Mouse (Mus musculus): ENCODE measurements around the gene Vps33b. TPM values are rescaled to one million over a fixed set of nuclear protein-coding genes. Genes with fewer than 3 reads are reported as not detected.

Vps33b gene
- polyA plus RNA-seq, 1 experiment: 21.9 TPM

DNA sequence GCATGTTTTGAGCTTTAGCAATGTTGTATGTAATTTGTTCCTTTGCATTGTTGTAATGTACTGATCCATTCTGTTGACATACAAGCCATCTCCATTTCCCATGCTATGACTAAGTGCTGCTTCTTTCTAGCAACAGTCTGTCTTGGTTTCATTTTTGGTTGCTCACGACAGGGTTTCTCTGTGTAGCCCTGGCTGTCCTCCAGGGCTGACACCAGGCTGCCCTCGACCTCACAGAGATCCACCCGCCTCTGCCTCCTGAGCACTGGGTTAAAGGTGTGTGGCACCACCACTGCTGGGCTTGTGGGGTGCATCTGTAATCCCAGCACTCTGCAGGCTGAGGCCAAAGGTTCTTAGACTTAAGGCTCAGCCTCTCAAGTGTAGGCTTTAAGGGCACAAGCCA lies 30.1 kb downstream of the Vps33b start:
- H3K4me3 ChIP-seq (ENCODE audit: control insufficient read depth, insufficient read depth, low read length): no peak overlapping the region
- peaks cover 41% of the 10 kb centered on the region for H3K36me3 ChIP-seq (ENCODE audit: control insufficient read depth, insufficient read depth, low read length)
- 62% methylated on average over 3 of the region's 3 CpGs for WGBS
- no peak for DNase-seq
- H3K27me3 ChIP-seq (ENCODE audit: control insufficient read depth, insufficient read depth, low read length): no peaks in the 10 kb centered on the region
- H3K4me1 ChIP-seq (replicated peaks; ENCODE audit: control insufficient read depth, insufficient read depth, low read length): no peaks in the 10 kb centered on the region; the same call in 1 of the 2 replicates
- TF ChIP-seq CTCF (IDR thresholded peaks at IDR 0.05; ENCODE audit: borderline replicate concordance, control insufficient read depth, extremely low read depth, insufficient read depth, low read length, poor library complexity) (no peak), POLR2A (IDR thresholded peaks at IDR 0.05; ENCODE audit: control insufficient read depth, extremely low read depth, insufficient read depth, low read length, poor library complexity) (no peak)
- H3K27ac ChIP-seq (ENCODE audit: control insufficient read depth, insufficient read depth, low read length): no peak overlapping the region

GRCm38 (mm10) chr7:80301522-80301921 lies 32.1 kb downstream of the Vps33b start:
- Histone ChIP-seq H3K36me3 (ENCODE audit: control insufficient read depth, insufficient read depth, low read length) (peaks cover 58% of the 10 kb centered on the region), H3K4me3 (ENCODE audit: control insufficient read depth, insufficient read depth, low read length) (no peak overlapping the region), H3K4me1 (replicated peaks; ENCODE audit: control insufficient read depth, insufficient read depth, low read length) (no peaks in the 10 kb centered on the region; the same call in 1 of the 2 replicates), H3K27ac (ENCODE audit: control insufficient read depth, insufficient read depth, low read length) (no peak overlapping the region), H3K27me3 (ENCODE audit: control insufficient read depth, insufficient read depth, low read length) (no peaks in the 10 kb centered on the region)
- 97% methylated on average over 2 of the region's 2 CpGs for WGBS
- TF ChIP-seq POLR2A (IDR thresholded peaks at IDR 0.05; ENCODE audit: control insufficient read depth, extremely low read depth, insufficient read depth, low read length, poor library complexity): no peak
- TF ChIP-seq CTCF (IDR thresholded peaks at IDR 0.05; ENCODE audit: borderline replicate concordance, control insufficient read depth, extremely low read depth, insufficient read depth, low read length, poor library complexity): no peak
- no peak for DNase-seq

GRCm38 (mm10) chr7:80307766-80308165 lies 38.3 kb downstream of the Vps33b start:
- peaks cover 83% of the 10 kb centered on the region for H3K36me3 ChIP-seq (ENCODE audit: control insufficient read depth, insufficient read depth, low read length)

DNA sequence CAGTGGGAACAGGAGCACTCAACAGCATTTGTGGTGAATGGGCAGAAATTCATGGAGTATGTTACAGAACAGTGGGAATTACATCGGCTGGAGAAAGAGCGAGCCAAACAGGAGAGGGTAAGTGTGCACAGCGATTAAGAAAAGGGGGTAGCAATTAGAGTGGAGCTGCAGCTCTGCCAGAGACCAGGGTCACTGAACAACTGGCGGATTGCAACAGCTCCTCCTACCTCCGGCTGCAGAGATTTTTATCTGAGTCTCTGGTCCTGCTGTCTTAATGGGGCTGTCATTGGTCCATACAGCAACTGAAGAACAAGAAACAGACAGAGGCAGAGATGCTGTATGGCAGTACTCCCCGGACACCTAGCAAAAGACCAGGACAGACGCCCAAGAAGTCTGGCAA lies 41.3 kb downstream of the Vps33b start:
- Histone ChIP-seq H3K27me3 (ENCODE audit: control insufficient read depth, insufficient read depth, low read length) (no peaks in the 10 kb centered on the region), H3K27ac (ENCODE audit: control insufficient read depth, insufficient read depth, low read length) (no peak overlapping the region), H3K4me1 (replicated peaks; ENCODE audit: control insufficient read depth, insufficient read depth, low read length) (no peaks in the 10 kb centered on the region), H3K4me3 (ENCODE audit: control insufficient read depth, insufficient read depth, low read length) (no peak overlapping the region), H3K36me3 (ENCODE audit: control insufficient read depth, insufficient read depth, low read length) (peaks cover 88% of the 10 kb centered on the region)
- 95% methylated on average over 7 of the region's 7 CpGs for WGBS
- TF ChIP-seq CTCF (IDR thresholded peaks at IDR 0.05; ENCODE audit: borderline replicate concordance, control insufficient read depth, extremely low read depth, insufficient read depth, low read length, poor library complexity): no peak
- TF ChIP-seq POLR2A (IDR thresholded peaks at IDR 0.05; ENCODE audit: control insufficient read depth, extremely low read depth, insufficient read depth, low read length, poor library complexity): no peak
- DNase-seq: no peak

More at GRCm38 (mm10) chr7:80307766-80308165, 38.3 kb downstream of the Vps33b start:
- no peak for DNase-seq
- Histone ChIP-seq H3K27ac (ENCODE audit: control insufficient read depth, insufficient read depth, low read length) (no peak overlapping the region), H3K4me3 (ENCODE audit: control insufficient read depth, insufficient read depth, low read length) (no peak overlapping the region), H3K27me3 (ENCODE audit: control insufficient read depth, insufficient read depth, low read length) (no peaks in the 10 kb centered on the region), H3K4me1 (replicated peaks; ENCODE audit: control insufficient read depth, insufficient read depth, low read length) (no peaks in the 10 kb centered on the region)
- 80% methylated on average over 3 of the region's 3 CpGs for WGBS
- no peak for TF ChIP-seq POLR2A (IDR thresholded peaks at IDR 0.05; ENCODE audit: control insufficient read depth, extremely low read depth, insufficient read depth, low read length, poor library complexity)
- no peak for TF ChIP-seq CTCF (IDR thresholded peaks at IDR 0.05; ENCODE audit: borderline replicate concordance, control insufficient read depth, extremely low read depth, insufficient read depth, low read length, poor library complexity)

DNA sequence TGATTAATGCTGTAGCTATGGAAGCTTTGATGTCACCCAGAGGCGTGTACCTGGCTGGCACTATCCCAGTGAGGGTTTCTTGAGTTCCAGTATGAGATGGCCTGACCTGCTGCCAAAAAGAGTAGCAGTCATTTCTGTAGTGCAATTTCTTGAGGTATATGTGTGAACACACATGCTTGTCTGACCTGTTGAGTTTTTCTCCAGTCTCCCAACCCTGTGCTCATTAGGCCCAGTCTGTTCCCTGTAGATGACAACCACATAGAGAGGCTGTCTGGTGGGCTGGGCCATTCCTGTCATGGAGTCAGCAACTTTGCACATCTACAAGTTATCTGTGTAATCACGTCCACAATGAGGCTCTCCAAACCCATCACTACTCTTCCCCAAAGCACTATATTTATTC lies 46.3 kb downstream of the Vps33b start:
- 96% methylated on average over 2 of the region's 2 CpGs for WGBS
- TF ChIP-seq CTCF (IDR thresholded peaks at IDR 0.05; ENCODE audit: borderline replicate concordance, control insufficient read depth, extremely low read depth, insufficient read depth, low read length, poor library complexity) (no peak), POLR2A (IDR thresholded peaks at IDR 0.05; ENCODE audit: control insufficient read depth, extremely low read depth, insufficient read depth, low read length, poor library complexity) (no peak)
- no peak overlapping the region for H3K4me3 ChIP-seq (ENCODE audit: control insufficient read depth, insufficient read depth, low read length)
- H3K36me3 ChIP-seq (ENCODE audit: control insufficient read depth, insufficient read depth, low read length): peaks cover 67% of the 10 kb centered on the region
- DNase-seq: no peak
- no peaks in the 10 kb centered on the region for H3K27me3 ChIP-seq (ENCODE audit: control insufficient read depth, insufficient read depth, low read length)
- no peaks in the 10 kb centered on the region for H3K4me1 ChIP-seq (replicated peaks; ENCODE audit: control insufficient read depth, insufficient read depth, low read length)
- no peak overlapping the region for H3K27ac ChIP-seq (ENCODE audit: control insufficient read depth, insufficient read depth, low read length)

DNA sequence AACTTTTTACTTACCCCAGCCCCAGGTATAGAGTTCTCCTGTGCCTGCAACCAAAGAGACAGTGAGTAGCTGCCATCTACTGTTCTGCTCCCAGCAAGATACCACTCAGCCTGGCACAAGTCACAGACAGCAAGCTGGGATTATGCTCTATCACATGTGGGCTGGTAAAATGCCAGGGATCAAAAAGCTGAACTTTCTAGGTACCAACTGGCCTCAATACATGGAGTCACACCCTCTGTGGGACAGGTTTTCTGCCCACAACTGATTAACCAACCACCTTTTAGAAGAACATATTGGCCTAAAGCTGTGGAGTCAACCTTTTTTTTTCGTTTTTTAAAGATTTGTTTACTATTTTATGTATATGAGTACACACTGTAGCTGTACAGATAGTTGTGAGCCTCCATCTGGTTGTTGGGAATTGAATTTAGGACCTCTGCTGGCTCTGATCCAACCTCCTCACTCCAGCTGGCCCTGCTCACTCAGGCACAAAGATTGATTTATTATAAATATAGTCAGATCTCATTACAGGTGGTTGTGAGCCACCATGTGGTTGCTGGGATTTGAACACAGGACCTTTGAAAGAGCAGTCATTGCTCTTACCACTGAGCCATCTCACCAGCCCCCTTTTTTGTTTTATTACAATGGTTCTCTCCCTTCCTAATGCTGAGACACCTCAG lies 48.1 kb downstream of the Vps33b start:
- peaks cover 49% of the 10 kb centered on the region for H3K36me3 ChIP-seq (ENCODE audit: control insufficient read depth, insufficient read depth, low read length)
- H3K4me1 ChIP-seq (replicated peaks; ENCODE audit: control insufficient read depth, insufficient read depth, low read length): no peaks in the 10 kb centered on the region; the same call in 1 of the 2 replicates
- 100% methylated on average over 1 of the region's 1 CpGs for WGBS
- H3K27me3 ChIP-seq (ENCODE audit: control insufficient read depth, insufficient read depth, low read length): no peaks in the 10 kb centered on the region
- H3K27ac ChIP-seq (ENCODE audit: control insufficient read depth, insufficient read depth, low read length): no peak overlapping the region
- TF ChIP-seq CTCF (IDR thresholded peaks at IDR 0.05; ENCODE audit: borderline replicate concordance, control insufficient read depth, extremely low read depth, insufficient read depth, low read length, poor library complexity) (no peak), POLR2A (IDR thresholded peaks at IDR 0.05; ENCODE audit: control insufficient read depth, extremely low read depth, insufficient read depth, low read length, poor library complexity) (no peak)
- no peak for DNase-seq
- no peak overlapping the region for H3K4me3 ChIP-seq (ENCODE audit: control insufficient read depth, insufficient read depth, low read length)

Measured in thymus, adult 2 months (tissue).